Mouse (Mus musculus) left cerebral cortex, adult 11 months (tissue): ENCODE measurements at regions not wholly inside any gene's neighbourhood (a gene's known extent, or its start where the extent isn't known, plus 50 kb on each side); places are given as distances from the start of the nearest gene placed in this dataset.

ENCODE experiments used
- DNase-seq: peaks from one replicate; pipeline ENCODE4 v3.0.0; 2022; ENCODE audit warnings: low spot score

GRCm38 (mm10) chr12:71481899-71482593 is 172.4 kb downstream of the Dact1 start:
- no peak for DNase-seq

GRCm38 (mm10) chr12:71482619-71483018 is 172.9 kb downstream of the Dact1 start:
- DNase-seq = no peak

- no peak for DNase-seq
Observed at GRCm38 (mm10) chr12:71483536-71484165, 174.0 kb downstream of the Dact1 start.

GRCm38 (mm10) chr12:71484286-71484685 is 174.6 kb downstream of the Dact1 start:
- no peak for DNase-seq

- no peak for DNase-seq
Observed at GRCm38 (mm10) chr12:71486078-71486477, 176.4 kb downstream of the Dact1 start.

- no peak for DNase-seq
Observed at GRCm38 (mm10) chr12:71487591-71488435, 178.1 kb downstream of the Dact1 start.

- no peak for DNase-seq
Observed at GRCm38 (mm10) chr12:71489295-71489694, 179.6 kb downstream of the Dact1 start.

- no peak for DNase-seq
Observed at GRCm38 (mm10) chr12:71494803-71495293, 185.2 kb downstream of the Dact1 start.

GRCm38 (mm10) chr12:71498246-71499029 is 188.8 kb downstream of the Dact1 start:
- no peak for DNase-seq

GRCm38 (mm10) chr12:71501299-71501810 is 191.7 kb downstream of the Dact1 start:
- DNase-seq = no peak

- DNase-seq = no peak
Observed at GRCm38 (mm10) chr12:71503265-71503664, 193.6 kb downstream of the Dact1 start.

- DNase-seq = no peak
Observed at GRCm38 (mm10) chr12:71506206-71506605, 196.5 kb downstream of the Dact1 start.

GRCm38 (mm10) chr12:71506716-71507115 is 197.0 kb downstream of the Dact1 start:
- DNase-seq = no peak

- no peak for DNase-seq
Observed at GRCm38 (mm10) chr12:71512915-71513612, 203.4 kb downstream of the Dact1 start.

- no peak for DNase-seq
Observed at GRCm38 (mm10) chr12:71519520-71519919, 209.8 kb downstream of the Dact1 start.

- no peak for DNase-seq
Observed at GRCm38 (mm10) chr12:71521936-71522335, 212.3 kb downstream of the Dact1 start.

- DNase-seq = no peak
Observed at GRCm38 (mm10) chr12:71522451-71522850, 212.8 kb downstream of the Dact1 start.

GRCm38 (mm10) chr12:71524156-71524555 is 214.5 kb downstream of the Dact1 start:
- no peak for DNase-seq

- DNase-seq = no peak
Observed at GRCm38 (mm10) chr12:71525255-71525927, 215.7 kb downstream of the Dact1 start.

- no peak for DNase-seq
Observed at GRCm38 (mm10) chr12:71526623-71527022, 216.9 kb downstream of the Dact1 start.
